Mouse (Mus musculus) stomach, postnatal 0 days (tissue): Measurements from ENCODE around the gene Gorasp2.

ENCODE experiments used
- CTCF ChIP-seq: IDR thresholded peaks from 2 replicates; pipeline ENCODE4 v1.5.1; 2016; ENCODE audit warnings: antibody characterized with exemption, low read depth, mild to moderate bottlenecking, moderate library complexity
- EP300 ChIP-seq: optimal IDR thresholded peaks from 2 replicates; pipeline ENCODE3; 2016; ENCODE audit warnings: antibody characterized with exemption

- TF ChIP-seq EP300, result no peak
- no peak for TF ChIP-seq CTCF
Observed at GRCm38 (mm10) chr2:70710236-70710635, 48.9 kb downstream of the Gorasp2 start.
